Mouse (Mus musculus) liver, adult 10 weeks (tissue): Measurements from ENCODE around the gene Ms4a14. TPM values are rescaled to one million over a fixed set of nuclear protein-coding genes. Genes with fewer than 3 reads are reported as not detected.

Experiments
- polyA plus RNA-seq: library from polyadenylated mRNA; stranded (reverse); fragments of 350-450 nt; fragmentation: Illumina TruSeq; extraction: RNeasy Lipid Tissue Mini Kit (QIAGEN cat#74804); gene quantifications from one replicate; pipeline ENCODE4 v1.2.3, GENCODE M21; 2014; ENCODE audit warnings: low read depth, low replicate concordance

Gene Ms4a14
- 0.16 TPM for polyA plus RNA-seq

GRCm38 (mm10) chr19:11314354-11314753 is at the start of gene Ms4a14:
Gene Ms4a14, minus strand, starts transcription at chr19:11314454.

DNA sequence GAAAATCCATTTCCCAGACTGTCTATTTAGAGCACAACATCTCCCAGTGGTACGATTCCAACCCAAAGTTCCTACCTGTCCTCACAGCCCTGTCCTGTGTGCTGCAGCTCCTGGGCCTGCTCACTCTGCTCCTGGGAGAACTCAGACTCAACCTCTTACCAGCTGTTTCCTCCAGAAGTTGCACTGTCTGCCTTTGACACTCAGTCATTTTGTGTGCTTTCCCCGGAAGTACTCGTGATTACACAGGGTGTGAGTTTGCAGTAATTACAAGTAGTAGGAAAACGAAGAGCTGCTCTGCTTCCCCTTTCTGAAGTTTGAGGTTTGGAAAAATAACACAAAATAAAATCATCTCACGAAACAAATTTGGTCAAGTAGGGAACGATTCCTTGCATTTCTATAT is 21.7 kb upstream of the Ms4a14 start, which contains the start of gene Ms4a7:
Gene Ms4a7, minus strand, starts transcription at position 215 of the 400 bp plus-strand sequence.

GRCm38 (mm10) chr19:11283773-11284172 is 30.5 kb downstream of the Ms4a14 start, which contains the start of gene Ms4a5:
Gene Ms4a5, minus strand, starts transcription at chr19:11283873.

GRCm38 (mm10) chr19:11266052-11266845 is 48.0 kb downstream of the Ms4a14 start, which contains the start of gene Ms4a1:
Gene Ms4a1, minus strand, starts transcription at chr19:11266241.

Other genes with a start within 250 kb of the Ms4a14 start
- gene Ms4a8a, start 233.4 kb downstream of the Ms4a14 start, polyA plus RNA-seq, result 1.8 TPM
- not detected for gene 1700017D01Rik, start 183.6 kb downstream of the Ms4a14 start, polyA plus RNA-seq
- not detected for gene 1700025F22Rik, start 149.1 kb downstream of the Ms4a14 start, polyA plus RNA-seq
- gene Ms4a13, start 117.7 kb downstream of the Ms4a14 start, polyA plus RNA-seq, result not detected
- gene Ms4a12, start 82.0 kb downstream of the Ms4a14 start, polyA plus RNA-seq, result not detected
- gene Ms4a1, start 48.2 kb downstream of the Ms4a14 start, polyA plus RNA-seq, result 1.9 TPM
- not detected for gene Ms4a5, start 30.6 kb downstream of the Ms4a14 start, polyA plus RNA-seq
- 1.3 TPM for gene Ms4a7, start 21.7 kb upstream of the Ms4a14 start, polyA plus RNA-seq
- not detected for gene Ms4a4a, start 61.1 kb upstream of the Ms4a14 start, polyA plus RNA-seq
- gene Ms4a4c, start 90.3 kb upstream of the Ms4a14 start, polyA plus RNA-seq, result 1.3 TPM
- 5.0 TPM for gene Ms4a4b, start 129.1 kb upstream of the Ms4a14 start, polyA plus RNA-seq
- 6.4 TPM for gene Ms4a6c, start 154.9 kb upstream of the Ms4a14 start, polyA plus RNA-seq
- 1.2 TPM for gene Gm8369, start 171.5 kb upstream of the Ms4a14 start, polyA plus RNA-seq
- gene Ms4a6b, start 202.1 kb upstream of the Ms4a14 start, polyA plus RNA-seq, result 3.3 TPM
- gene Ms4a4d, start 222.3 kb upstream of the Ms4a14 start, polyA plus RNA-seq, result 14.0 TPM